Mouse (Mus musculus): ENCODE measurements at regions not wholly inside any gene's neighbourhood (a gene's known extent, or its start where the extent isn't known, plus 50 kb on each side); places are given as distances from the start of the nearest gene placed in this dataset.

DNA sequence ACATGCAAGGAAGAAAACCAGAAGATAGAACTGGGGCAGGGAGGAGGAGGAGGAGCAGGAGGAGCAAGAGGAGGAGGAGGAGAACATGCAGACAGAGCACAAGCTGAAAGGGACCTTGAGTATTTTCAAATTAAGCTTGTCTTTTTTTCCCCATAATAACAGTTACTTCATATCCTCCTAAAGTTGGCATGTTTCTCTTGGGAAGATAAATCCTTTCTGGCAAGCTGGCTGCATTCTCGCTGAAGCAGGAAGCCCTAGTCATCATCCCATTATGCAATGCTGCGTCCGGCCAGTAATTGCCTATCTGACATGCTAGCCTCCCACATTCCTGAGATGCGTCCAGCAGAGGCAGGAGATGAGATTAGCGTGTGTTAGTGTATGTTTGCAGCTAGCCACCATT, 112.3 kb downstream of the Trib2 start:
- Histone ChIP-seq H3K9ac (no peak overlapping the region), H3K4me3 (replicated peaks) (no peak overlapping the region), H3K27ac (replicated peaks) (no peak overlapping the region), H3K4me2 (no peak overlapping the region), H3K36me3 (replicated peaks) (no peaks in the 10 kb centered on the region), H3K4me1 (replicated peaks) (no peaks in the 10 kb centered on the region), H3K27me3 (no peaks in the 10 kb centered on the region), H3K9me3 (replicated peaks) (no peaks in the 10 kb centered on the region)
- ATAC-seq (ENCODE audit: insufficient read depth), result no peak
- 32% methylated on average over 5 of the region's 5 CpGs for WGBS (ENCODE audit: insufficient replicate concordance)

DNA sequence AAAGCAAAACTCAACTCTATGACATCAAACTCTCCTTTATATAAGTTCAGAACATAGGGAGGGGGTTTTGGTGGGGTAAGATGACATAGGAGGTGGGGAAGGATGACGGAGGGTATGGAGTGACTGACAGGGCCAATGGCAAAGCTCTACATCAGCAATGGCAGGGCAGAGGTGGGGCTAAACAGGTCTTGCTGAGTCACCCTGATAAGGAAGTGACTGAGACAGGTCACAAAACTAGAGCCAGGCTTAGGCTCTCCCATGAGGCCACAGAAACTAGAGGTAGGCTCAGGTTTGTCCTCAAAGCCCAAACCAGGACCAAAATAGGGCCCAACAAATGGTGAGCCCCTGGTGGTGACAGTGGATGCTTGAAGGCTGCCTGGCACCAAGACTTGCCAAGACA, 114.6 kb downstream of the Trib2 start:
- H3K27ac ChIP-seq (replicated peaks), result no peak overlapping the region
- no peak for ATAC-seq (ENCODE audit: insufficient read depth)
- H3K9me3 ChIP-seq (replicated peaks), result no peaks in the 10 kb centered on the region
- H3K4me3 ChIP-seq (replicated peaks), result no peak overlapping the region
- H3K36me3 ChIP-seq (replicated peaks), result no peaks in the 10 kb centered on the region
- H3K27me3 ChIP-seq, result no peaks in the 10 kb centered on the region
- no peak overlapping the region for H3K4me2 ChIP-seq
- 70% methylated on average over 1 of the region's 1 CpGs for WGBS (ENCODE audit: insufficient replicate concordance)
- no peak overlapping the region for H3K9ac ChIP-seq
- no peaks in the 10 kb centered on the region for H3K4me1 ChIP-seq (replicated peaks)

DNA sequence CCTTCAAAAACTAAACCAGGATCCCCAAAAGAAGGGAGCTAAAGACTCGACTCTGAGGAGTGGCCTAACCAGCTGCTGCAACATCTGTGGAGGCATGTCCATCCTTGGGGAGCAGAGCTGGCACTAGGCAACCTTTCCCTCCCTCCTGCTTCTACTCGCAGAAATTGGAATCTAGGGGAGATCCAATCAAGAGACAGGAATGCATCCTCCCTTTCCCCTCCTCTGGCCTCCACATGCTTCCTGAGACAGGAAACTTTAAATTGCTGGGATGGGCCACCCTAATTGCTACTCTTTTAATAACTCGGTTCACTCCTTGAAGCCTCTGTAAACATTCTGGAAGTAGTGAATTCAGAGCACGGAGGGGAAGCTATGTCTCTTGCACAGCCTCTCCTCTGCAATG, 117.9 kb downstream of the Trib2 start:
- no peak overlapping the region for H3K27ac ChIP-seq (replicated peaks)
- no peaks in the 10 kb centered on the region for H3K36me3 ChIP-seq (replicated peaks)
- no peaks in the 10 kb centered on the region for H3K27me3 ChIP-seq
- no peak for ATAC-seq (ENCODE audit: insufficient read depth)
- no peaks in the 10 kb centered on the region for H3K4me1 ChIP-seq (replicated peaks)
- no peak overlapping the region for H3K4me2 ChIP-seq
- no peaks in the 10 kb centered on the region for H3K9me3 ChIP-seq (replicated peaks)
- 23% methylated on average over 4 of the region's 4 CpGs for WGBS (ENCODE audit: insufficient replicate concordance)
- no peak overlapping the region for H3K4me3 ChIP-seq (replicated peaks)
- no peak overlapping the region for H3K9ac ChIP-seq

DNA sequence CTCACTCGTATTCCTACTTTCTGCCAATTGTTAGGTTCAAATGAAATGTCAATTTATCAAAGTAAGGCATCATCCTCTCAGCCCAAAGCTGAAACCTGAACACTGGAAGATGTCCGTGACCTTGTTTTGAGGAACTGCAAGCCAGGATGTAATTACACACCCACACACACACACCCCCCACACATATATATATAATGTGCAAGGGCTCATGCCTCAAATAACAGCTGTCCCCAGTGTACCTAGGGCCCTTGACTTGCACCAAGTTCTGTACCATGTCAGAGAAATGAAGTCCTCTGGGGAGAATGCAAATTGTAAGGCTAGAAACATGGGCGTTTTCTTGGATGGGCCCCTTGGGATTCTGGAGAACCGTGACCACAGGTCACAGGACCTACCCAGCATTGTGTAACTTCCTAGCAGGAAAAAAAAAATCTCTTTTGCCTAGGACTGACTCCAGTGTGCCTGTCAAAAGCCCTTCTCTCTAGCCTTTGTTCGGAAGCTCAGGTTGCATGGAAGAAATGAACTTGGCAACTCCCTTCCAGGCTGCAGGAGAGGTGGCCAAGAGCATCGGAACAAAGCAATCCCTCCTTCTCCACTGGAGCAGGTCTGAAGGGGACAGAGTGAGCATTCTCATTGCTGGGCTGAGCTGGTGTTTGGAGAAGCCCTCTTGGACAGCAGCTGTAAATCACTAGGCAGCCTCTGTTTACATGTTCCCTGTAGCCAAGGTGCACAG, 118.5 kb downstream of the Trib2 start:
- Histone ChIP-seq H3K4me2 (no peak overlapping the region), H3K27me3 (no peaks in the 10 kb centered on the region), H3K9me3 (replicated peaks) (no peaks in the 10 kb centered on the region), H3K4me3 (replicated peaks) (no peak overlapping the region), H3K27ac (replicated peaks) (no peak overlapping the region), H3K4me1 (replicated peaks) (no peaks in the 10 kb centered on the region), H3K36me3 (replicated peaks) (no peaks in the 10 kb centered on the region), H3K9ac (no peak overlapping the region)
- 34% methylated on average over 6 of the region's 6 CpGs for WGBS (ENCODE audit: insufficient replicate concordance)
- no peak for ATAC-seq (ENCODE audit: insufficient read depth)

GRCm38 (mm10) chr12:15688342-15688741, 128.4 kb downstream of the Trib2 start:
- Histone ChIP-seq H3K27ac (replicated peaks) (no peak overlapping the region), H3K9ac (no peak overlapping the region), H3K36me3 (replicated peaks) (no peaks in the 10 kb centered on the region), H3K9me3 (replicated peaks) (no peaks in the 10 kb centered on the region), H3K4me3 (replicated peaks) (no peak overlapping the region), H3K4me1 (replicated peaks) (no peaks in the 10 kb centered on the region), H3K4me2 (no peak overlapping the region), H3K27me3 (no peaks in the 10 kb centered on the region)
- WGBS (ENCODE audit: insufficient replicate concordance), result 50% methylated on average over 2 of the region's 2 CpGs
- ATAC-seq (ENCODE audit: insufficient read depth), result no peak

DNA sequence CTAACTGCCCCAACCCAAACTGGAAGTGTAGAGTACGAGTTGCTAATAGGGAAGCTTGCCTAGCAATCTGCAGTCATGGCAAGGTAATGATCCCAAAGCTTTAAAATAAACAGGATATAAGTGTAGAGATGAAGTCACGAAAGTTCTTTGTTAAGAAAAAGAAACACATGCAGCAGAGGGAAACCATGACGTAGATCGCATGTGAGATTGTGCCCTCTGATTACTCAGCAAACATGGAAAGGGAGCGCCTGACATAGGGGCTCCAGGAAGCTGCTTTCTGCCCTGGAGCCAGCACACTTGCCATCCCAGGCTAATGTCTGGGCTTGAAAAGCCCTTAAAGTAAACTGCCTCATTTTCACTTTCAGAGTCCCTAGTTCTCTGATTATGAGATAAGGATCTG, 132.4 kb downstream of the Trib2 start:
- Histone ChIP-seq H3K4me3 (replicated peaks) (no peak overlapping the region), H3K27ac (replicated peaks) (no peak overlapping the region), H3K27me3 (no peaks in the 10 kb centered on the region), H3K9me3 (replicated peaks) (no peaks in the 10 kb centered on the region), H3K9ac (no peak overlapping the region), H3K4me2 (no peak overlapping the region), H3K4me1 (replicated peaks) (no peaks in the 10 kb centered on the region), H3K36me3 (replicated peaks) (no peaks in the 10 kb centered on the region)
- 45% methylated on average over 5 of the region's 5 CpGs for WGBS (ENCODE audit: insufficient replicate concordance)
- ATAC-seq (ENCODE audit: insufficient read depth), result no peak

DNA sequence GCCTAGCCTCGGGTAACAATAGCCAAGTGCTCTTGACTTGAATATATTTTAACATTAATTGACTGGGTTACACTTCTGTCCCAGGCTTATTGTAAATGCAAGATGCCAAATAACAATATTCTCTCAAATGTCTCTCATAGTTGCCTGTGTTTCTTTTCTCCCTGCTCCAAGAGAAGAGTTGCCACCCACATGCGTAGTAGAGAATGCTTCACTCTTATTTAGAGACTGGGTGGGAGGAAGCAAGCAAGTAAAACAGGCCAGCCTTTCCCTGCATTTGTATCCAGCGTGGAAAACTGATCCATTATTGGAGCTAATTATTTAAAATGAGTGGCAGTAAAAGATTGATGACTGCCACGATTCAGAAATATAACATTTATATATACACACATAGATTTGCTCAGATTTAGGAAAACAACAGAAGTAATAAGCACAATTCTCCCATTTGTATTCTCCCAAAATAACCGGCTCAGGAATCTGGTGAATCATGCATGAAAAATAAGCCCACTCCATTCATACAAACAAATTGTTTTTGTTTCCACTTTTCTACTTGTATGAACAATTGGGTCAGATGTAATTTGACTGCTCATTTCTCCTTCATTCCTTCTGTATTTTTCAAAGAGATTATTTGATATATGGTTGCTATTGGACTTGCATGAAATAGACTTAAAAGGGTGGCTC, 134.9 kb downstream of the Trib2 start:
- H3K27ac ChIP-seq (replicated peaks), result no peak overlapping the region
- no peaks in the 10 kb centered on the region for H3K27me3 ChIP-seq
- WGBS (ENCODE audit: insufficient replicate concordance), result 60% methylated on average over 5 of the region's 5 CpGs
- H3K9me3 ChIP-seq (replicated peaks), result no peaks in the 10 kb centered on the region
- no peak overlapping the region for H3K4me2 ChIP-seq
- H3K9ac ChIP-seq, result no peak overlapping the region
- ATAC-seq (ENCODE audit: insufficient read depth), result no peak
- no peak overlapping the region for H3K4me3 ChIP-seq (replicated peaks)
- no peaks in the 10 kb centered on the region for H3K36me3 ChIP-seq (replicated peaks)
- H3K4me1 ChIP-seq (replicated peaks), result no peaks in the 10 kb centered on the region

DNA sequence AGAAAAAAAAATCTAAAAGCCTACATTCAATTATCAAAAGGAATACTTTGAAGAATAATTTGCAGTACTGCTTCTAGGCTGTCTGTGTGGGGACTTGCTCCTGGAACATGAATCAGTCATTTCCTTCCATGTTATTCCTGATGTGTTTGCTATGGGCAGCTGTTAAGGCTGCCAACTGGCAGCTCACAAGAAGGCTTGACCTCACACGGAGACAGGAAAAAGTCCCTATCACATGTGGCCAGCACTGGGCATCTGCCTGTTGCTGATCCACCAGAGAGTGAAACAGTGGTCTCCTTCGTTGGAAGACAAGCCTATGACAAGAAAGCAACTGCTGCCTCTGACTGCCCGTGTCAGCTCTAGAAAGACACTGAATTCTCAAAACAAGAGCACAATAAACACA, 140.6 kb downstream of the Trib2 start:
- no peak overlapping the region for H3K9ac ChIP-seq
- ATAC-seq (ENCODE audit: insufficient read depth), result no peak

DNA sequence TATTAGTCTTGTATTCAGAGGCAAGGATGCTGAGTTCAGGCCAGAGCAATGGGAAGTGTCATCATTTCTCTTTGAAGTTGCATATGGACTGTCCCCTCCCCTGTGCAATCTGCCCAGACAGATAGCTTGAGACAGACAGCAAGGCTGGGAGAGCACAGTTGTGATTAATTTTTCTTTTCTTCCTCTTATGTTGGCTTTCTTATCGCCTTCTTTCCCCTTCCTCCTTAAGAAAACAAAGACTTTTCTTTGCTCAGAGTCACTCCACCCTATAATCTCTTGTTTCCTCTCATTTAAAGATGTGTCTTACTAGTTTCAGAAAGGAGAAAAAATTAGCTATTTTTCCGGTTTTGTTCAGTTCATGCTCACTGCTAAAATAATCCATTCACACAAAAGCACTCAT, 157.0 kb downstream of the Trib2 start:
- no peak overlapping the region for H3K4me3 ChIP-seq (replicated peaks)
- no peaks in the 10 kb centered on the region for H3K4me1 ChIP-seq (replicated peaks)
- H3K27me3 ChIP-seq, result no peaks in the 10 kb centered on the region
- H3K9ac ChIP-seq, result no peak overlapping the region
- H3K9me3 ChIP-seq (replicated peaks), result no peaks in the 10 kb centered on the region
- WGBS (ENCODE audit: insufficient replicate concordance), result 37% methylated on average over 2 of the region's 2 CpGs
- no peak for ATAC-seq (ENCODE audit: insufficient read depth)
- H3K36me3 ChIP-seq (replicated peaks), result no peaks in the 10 kb centered on the region
- H3K27ac ChIP-seq (replicated peaks), result no peak overlapping the region
- H3K4me2 ChIP-seq, result no peak overlapping the region

More for the DNA sequence above, 140.6 kb downstream of the Trib2 start:
- Histone ChIP-seq H3K4me1 (replicated peaks) (no peaks in the 10 kb centered on the region), H3K4me3 (replicated peaks) (no peak overlapping the region), H3K9me3 (replicated peaks) (no peaks in the 10 kb centered on the region), H3K4me2 (no peak overlapping the region), H3K36me3 (replicated peaks) (no peaks in the 10 kb centered on the region), H3K27me3 (no peaks in the 10 kb centered on the region), H3K27ac (replicated peaks) (no peak overlapping the region)
- 44% methylated on average over 3 of the region's 3 CpGs for WGBS (ENCODE audit: insufficient replicate concordance)

GRCm38 (mm10) chr12:15659332-15659731, 157.4 kb downstream of the Trib2 start:
- H3K9ac ChIP-seq, result no peak overlapping the region
- no peaks in the 10 kb centered on the region for H3K4me1 ChIP-seq (replicated peaks)
- no peak overlapping the region for H3K27ac ChIP-seq (replicated peaks)
- no peak overlapping the region for H3K4me2 ChIP-seq
- ATAC-seq (ENCODE audit: insufficient read depth), result no peak
- no peaks in the 10 kb centered on the region for H3K9me3 ChIP-seq (replicated peaks)
- no peaks in the 10 kb centered on the region for H3K27me3 ChIP-seq
- H3K36me3 ChIP-seq (replicated peaks), result no peaks in the 10 kb centered on the region
- no peak overlapping the region for H3K4me3 ChIP-seq (replicated peaks)
- 45% methylated on average over 2 of the region's 2 CpGs for WGBS (ENCODE audit: insufficient replicate concordance)

GRCm38 (mm10) chr12:15657748-15658251, 158.9 kb downstream of the Trib2 start:
- 17% methylated on average over 3 of the region's 3 CpGs for WGBS (ENCODE audit: insufficient replicate concordance)
- Histone ChIP-seq H3K36me3 (replicated peaks) (no peaks in the 10 kb centered on the region), H3K4me1 (replicated peaks) (no peaks in the 10 kb centered on the region), H3K9me3 (replicated peaks) (no peaks in the 10 kb centered on the region), H3K27me3 (no peaks in the 10 kb centered on the region), H3K9ac (no peak overlapping the region), H3K4me3 (replicated peaks) (no peak overlapping the region), H3K4me2 (no peak overlapping the region), H3K27ac (replicated peaks) (no peak overlapping the region)
- no peak for ATAC-seq (ENCODE audit: insufficient read depth)

All from liver, embryonic 15.5 days (tissue).